Mouse (Mus musculus) myocyte (in vitro differentiated cells): ENCODE measurements at regions not wholly inside any gene's neighbourhood (a gene's known extent, or its start where the extent isn't known, plus 50 kb on each side); places are given as distances from the start of the nearest gene placed in this dataset.

ENCODE experiments used
- E2F4 ChIP-seq: IDR thresholded peaks from one replicate; pipeline ENCODE4 v1.6.1; 2011; ENCODE audit warnings: mild to moderate bottlenecking, control low read depth, moderate library complexity; ENCODE audit not compliant: insufficient read depth
- POLR2A ChIP-seq: IDR thresholded peaks from one replicate; pipeline ENCODE4 v1.6.1; 2011; ENCODE audit warnings: low read depth, mild to moderate bottlenecking, control low read depth, moderate library complexity; ENCODE audit not compliant: insufficient read length
- TCF12 ChIP-seq: IDR thresholded peaks from one replicate; pipeline ENCODE4 v1.6.1; 2011; ENCODE audit warnings: mild to moderate bottlenecking, control low read depth; ENCODE audit not compliant: poor library complexity, insufficient read depth, severe bottlenecking
- USF1 ChIP-seq: IDR thresholded peaks from one replicate; pipeline ENCODE4 v1.6.1; 2011; ENCODE audit warnings: low read depth, mild to moderate bottlenecking, control low read depth, moderate library complexity

DNA sequence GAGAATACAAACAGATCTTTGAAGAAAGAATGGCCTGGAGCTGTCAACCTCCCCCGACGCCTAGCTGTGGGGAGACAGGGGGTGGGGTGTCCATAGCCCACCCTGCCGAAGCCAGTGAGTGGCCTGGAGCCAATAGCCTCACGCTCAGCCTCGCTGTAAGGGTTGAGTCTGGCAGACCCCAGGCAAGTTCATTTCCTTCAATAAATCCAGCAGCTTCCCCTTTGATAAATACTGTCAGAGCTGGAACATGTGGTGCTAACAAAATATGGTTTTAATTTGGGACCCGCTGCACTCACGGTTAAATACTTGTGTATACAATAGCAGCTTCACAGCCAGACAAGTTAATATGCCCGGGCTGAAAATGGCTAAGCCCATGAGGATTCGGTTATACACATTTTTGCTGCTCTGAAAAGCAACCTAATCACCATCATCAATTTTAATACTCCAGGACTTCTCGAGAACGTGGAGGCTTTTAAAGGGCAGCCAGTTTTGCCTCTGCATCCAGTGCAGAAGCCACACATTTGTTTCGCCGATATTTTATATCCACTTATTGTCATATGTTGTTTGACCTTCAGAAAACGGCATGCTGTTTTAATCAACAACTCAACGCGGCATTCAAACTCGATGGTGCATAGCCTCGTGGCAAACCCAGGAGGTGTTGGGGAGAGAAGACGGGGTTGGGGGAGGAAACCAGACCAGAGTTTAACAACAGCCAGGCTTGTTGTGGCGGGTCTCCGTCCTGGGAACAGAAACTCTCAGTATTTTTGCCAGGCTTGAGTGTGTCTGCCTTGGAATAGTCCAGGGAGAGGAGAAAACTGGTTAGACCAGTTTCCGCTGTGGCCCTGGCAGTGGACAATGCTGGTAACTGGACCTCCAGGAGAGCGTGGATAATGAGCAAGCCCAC lies 144.9 kb downstream of the Cd24a start:
- TF ChIP-seq POLR2A (no peak), USF1 (no peak), E2F4 (no peak), TCF12 (no peak)
